Mouse (Mus musculus) ES-E14 (cell line): ENCODE data around the gene Fzd7.

Experiments used
- HCFC1 ChIP-seq: IDR thresholded peaks from 2 replicates; pipeline ENCODE4 v1.6.1; 2012; ENCODE audit warnings: low read length, inconsistent platforms, borderline replicate concordance; ENCODE audit not compliant: insufficient read depth
- MAFK ChIP-seq: IDR thresholded peaks from 2 replicates; pipeline ENCODE4 v1.6.1; 2014; ENCODE audit warnings: mild to moderate bottlenecking, low read depth, low read length, inconsistent platforms; ENCODE audit not compliant: insufficient read depth
- ZC3H11A ChIP-seq: IDR thresholded peaks from 2 replicates; pipeline ENCODE4 v1.6.1; 2012; ENCODE audit warnings: low read depth, mild to moderate bottlenecking, inconsistent platforms, low read length, borderline replicate concordance
- ZNF384 ChIP-seq: IDR thresholded peaks from 2 replicates; pipeline ENCODE4 v1.6.1; 2012; ENCODE audit warnings: low read depth, low read length, inconsistent platforms

DNA sequence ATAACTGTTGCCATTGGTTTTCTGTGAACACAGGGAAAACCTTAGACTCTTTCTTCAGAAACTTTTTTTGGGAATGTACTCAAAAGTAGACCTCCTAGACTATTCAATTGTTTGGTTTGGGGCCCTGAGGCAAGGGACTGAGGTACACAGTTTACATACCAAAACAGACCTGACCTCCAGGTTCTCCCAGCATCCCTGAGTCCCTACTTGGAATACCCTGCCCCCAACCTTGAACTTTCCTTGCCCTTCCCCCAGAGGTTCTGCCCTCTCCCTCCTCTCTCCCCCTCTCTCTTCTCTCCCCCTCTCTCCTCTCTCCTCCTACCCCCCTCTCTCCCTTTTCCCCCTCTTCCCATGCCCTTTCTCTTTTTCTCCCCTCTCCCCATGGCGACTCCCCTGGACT is 40.2 kb downstream of the Fzd7 start:
- TF ChIP-seq HCFC1 (no peak), ZNF384 (no peak), ZC3H11A (no peak), MAFK (no peak)
